Mouse (Mus musculus) spleen, postnatal 10 days (tissue): Measurements from ENCODE around the gene Col6a2.

Source experiments
- DNase-seq, 2 experiments: peaks; one replicate each; pipeline ENCODE4 v3.0.0; 2021 to 2022; ENCODE audit warnings: low spot score in 2 of 2

The Col6a2 gene

GRCm38 (mm10) chr10:76636601-76637000 lies 13.2 kb upstream of the Col6a2 start:
- no peak for DNase-seq

GRCm38 (mm10) chr10:76636026-76636425 lies 12.6 kb upstream of the Col6a2 start:
- no peak for DNase-seq

GRCm38 (mm10) chr10:76634584-76634983 lies 11.2 kb upstream of the Col6a2 start:
- no peak for DNase-seq

GRCm38 (mm10) chr10:76634094-76634571 lies 10.7 kb upstream of the Col6a2 start:
- DNase-seq, result no peak

- DNase-seq, result no peak
Observed at GRCm38 (mm10) chr10:76632630-76633029, 9.2 kb upstream of the Col6a2 start.

GRCm38 (mm10) chr10:76630657-76631056 lies 7.2 kb upstream of the Col6a2 start:
- DNase-seq, result no peak

- no peak for DNase-seq
Observed at GRCm38 (mm10) chr10:76627714-76628113, 4.3 kb upstream of the Col6a2 start.

GRCm38 (mm10) chr10:76624903-76625302 lies 1.5 kb upstream of the Col6a2 start:
- DNase-seq, result no peak

- DNase-seq, result no peak
Observed at GRCm38 (mm10) chr10:76623734-76624133, 304 bp upstream of the Col6a2 start.

GRCm38 (mm10) chr10:76622411-76622810 lies 1.0 kb downstream of the Col6a2 start:
- no peak for DNase-seq

GRCm38 (mm10) chr10:76612473-76612872 lies 11.0 kb downstream of the Col6a2 start:
- no peak for DNase-seq

GRCm38 (mm10) chr10:76602690-76603089 lies 20.7 kb downstream of the Col6a2 start:
- no peak for DNase-seq

- DNase-seq, result no peak
Observed at GRCm38 (mm10) chr10:76596338-76596737, 27.1 kb downstream of the Col6a2 start.

- no peak for DNase-seq
Observed at GRCm38 (mm10) chr10:76590197-76590596, 33.2 kb downstream of the Col6a2 start.

GRCm38 (mm10) chr10:76586190-76586589 lies 37.2 kb downstream of the Col6a2 start:
- no peak for DNase-seq

GRCm38 (mm10) chr10:76584138-76584537 lies 39.3 kb downstream of the Col6a2 start:
- no peak for DNase-seq

GRCm38 (mm10) chr10:76576920-76577319 lies 46.5 kb downstream of the Col6a2 start:
- no peak for DNase-seq

GRCm38 (mm10) chr10:76575374-76575773 lies 48.1 kb downstream of the Col6a2 start, which contains the start of gene Ftcd:
Gene Ftcd, plus strand, starts transcription at chr10:76575648.
- DNase-seq, result no peak

- no peak for DNase-seq
Observed at GRCm38 (mm10) chr10:76572151-76572550, 51.3 kb downstream of the Col6a2 start.

GRCm38 (mm10) chr10:76571070-76571469 lies 52.4 kb downstream of the Col6a2 start:
- no peak for DNase-seq

GRCm38 (mm10) chr10:76569996-76570685 lies 53.3 kb downstream of the Col6a2 start:
- DNase-seq, result no peak

- DNase-seq, result no peak
Observed at GRCm38 (mm10) chr10:76561972-76562371, 61.5 kb downstream of the Col6a2 start, which contains the start of gene Spatc1l. Gene Spatc1l, plus strand, starts transcription at chr10:76562272.

- DNase-seq, result no peak
Observed at GRCm38 (mm10) chr10:76554061-76554460, 69.4 kb downstream of the Col6a2 start.

GRCm38 (mm10) chr10:76551556-76551955 lies 71.9 kb downstream of the Col6a2 start:
- DNase-seq, result no peak
